Mouse (Mus musculus): ENCODE measurements around the gene Dgki. TPM values are rescaled to one million over a fixed set of nuclear protein-coding genes. Genes with fewer than 3 reads are reported as not detected.

The Dgki gene
- total and polyA plus RNA-seq, 3 experiments: 0.04 to 0.18 (median 0.08) TPM

- no peak for TF ChIP-seq POLR2A (IDR thresholded peaks at IDR 0.05; ENCODE audit: insufficient read depth, low read depth, low read length)
- no peak for TF ChIP-seq EP300 (IDR thresholded peaks at IDR 0.05; ENCODE audit: insufficient read depth, low read depth, low read length)
- no peak for TF ChIP-seq CTCF (IDR thresholded peaks at IDR 0.05)
- Histone ChIP-seq H3K27ac (no peak overlapping the region), H3K36me3 (ENCODE audit: control insufficient read depth, insufficient read depth, low read length) (no peaks in the 10 kb centered on the region), H3K27me3 (ENCODE audit: control insufficient read depth, insufficient read depth, low read length) (no peaks in the 10 kb centered on the region), H3K4me3 (no peak overlapping the region), H3K4me1 (ENCODE audit: control insufficient read depth, insufficient read depth, low read length) (no peaks in the 10 kb centered on the region; the same call in 1 of the 2 replicates), H3K9ac (ENCODE audit: low read depth, low read length) (no peak overlapping the region), H3K79me2 (replicated peaks; ENCODE audit: control insufficient read depth, insufficient read depth, low read length) (no peaks in the 10 kb centered on the region)
- intact Hi-C loops (cut with DNase I): no loop called here
- WGBS: 35% methylated on average over 5 of the region's 5 CpGs
- DNase-seq: peak; percentile 66 to 71
These were observed 409.7 kb downstream of the Dgki start for GRCm38 (mm10) chr6:36890296-36890695.

- intact Hi-C loops (cut with DNase I): no loop called here
- Histone ChIP-seq H3K4me3 (no peak overlapping the region), H3K4me1 (ENCODE audit: control insufficient read depth, insufficient read depth, low read length) (no peaks in the 10 kb centered on the region), H3K27ac (no peak overlapping the region), H3K79me2 (replicated peaks; ENCODE audit: control insufficient read depth, insufficient read depth, low read length) (no peaks in the 10 kb centered on the region), H3K9ac (ENCODE audit: low read depth, low read length) (no peak overlapping the region), H3K27me3 (ENCODE audit: control insufficient read depth, insufficient read depth, low read length) (no peaks in the 10 kb centered on the region), H3K36me3 (ENCODE audit: control insufficient read depth, insufficient read depth, low read length) (no peaks in the 10 kb centered on the region)
- 70% methylated on average over 4 of the region's 4 CpGs for WGBS
- no peak for DNase-seq
- TF ChIP-seq EP300 (IDR thresholded peaks at IDR 0.05; ENCODE audit: insufficient read depth, low read depth, low read length): no peak
- TF ChIP-seq POLR2A (IDR thresholded peaks at IDR 0.05; ENCODE audit: insufficient read depth, low read depth, low read length): no peak
- TF ChIP-seq CTCF (IDR thresholded peaks at IDR 0.05): no peak
These were observed 418.7 kb downstream of the Dgki start for GRCm38 (mm10) chr6:36881309-36881708.

- no peaks in the 10 kb centered on the region for H3K27me3 ChIP-seq (ENCODE audit: control insufficient read depth, insufficient read depth, low read length)
- WGBS: 71% methylated on average over 7 of the region's 7 CpGs
- TF ChIP-seq CTCF (IDR thresholded peaks at IDR 0.05) (no peak), EP300 (IDR thresholded peaks at IDR 0.05; ENCODE audit: insufficient read depth, low read depth, low read length) (no peak), POLR2A (IDR thresholded peaks at IDR 0.05; ENCODE audit: insufficient read depth, low read depth, low read length) (no peak)
- no peak for DNase-seq
- H3K4me1 ChIP-seq (ENCODE audit: control insufficient read depth, insufficient read depth, low read length): no peaks in the 10 kb centered on the region
- no peak overlapping the region for H3K27ac ChIP-seq
- H3K4me3 ChIP-seq: no peak overlapping the region
- no peaks in the 10 kb centered on the region for H3K36me3 ChIP-seq (ENCODE audit: control insufficient read depth, insufficient read depth, low read length)
- H3K79me2 ChIP-seq (replicated peaks; ENCODE audit: control insufficient read depth, insufficient read depth, low read length): no peaks in the 10 kb centered on the region
- no peak overlapping the region for H3K9ac ChIP-seq (ENCODE audit: low read depth, low read length)
- intact Hi-C loops (cut with DNase I): no loop called here
These were observed 419.2 kb downstream of the Dgki start for GRCm38 (mm10) chr6:36880643-36881263.

- intact Hi-C loops (cut with DNase I): no loop called here
- TF ChIP-seq POLR2A (IDR thresholded peaks at IDR 0.05; ENCODE audit: insufficient read depth, low read depth, low read length): no peak
- no peak for TF ChIP-seq CTCF (IDR thresholded peaks at IDR 0.05)
- no peak for TF ChIP-seq EP300 (IDR thresholded peaks at IDR 0.05; ENCODE audit: insufficient read depth, low read depth, low read length)
- no peak for DNase-seq
- H3K27me3 ChIP-seq (ENCODE audit: control insufficient read depth, insufficient read depth, low read length): no peaks in the 10 kb centered on the region
- H3K79me2 ChIP-seq (replicated peaks; ENCODE audit: control insufficient read depth, insufficient read depth, low read length): no peaks in the 10 kb centered on the region
- H3K4me3 ChIP-seq: no peak overlapping the region
- no peaks in the 10 kb centered on the region for H3K36me3 ChIP-seq (ENCODE audit: control insufficient read depth, insufficient read depth, low read length)
- H3K9ac ChIP-seq (ENCODE audit: low read depth, low read length): no peak overlapping the region
- no peak overlapping the region for H3K27ac ChIP-seq
- no peaks in the 10 kb centered on the region for H3K4me1 ChIP-seq (ENCODE audit: control insufficient read depth, insufficient read depth, low read length)
- WGBS: 79% methylated on average over 4 of the region's 4 CpGs
These were observed 422.6 kb downstream of the Dgki start for GRCm38 (mm10) chr6:36877399-36877798.

GRCm38 (mm10) chr6:36876426-36876825 lies 423.6 kb downstream of the Dgki start:
- H3K4me3 ChIP-seq: no peak overlapping the region
- WGBS: 78% methylated on average over 4 of the region's 4 CpGs
- TF ChIP-seq POLR2A (IDR thresholded peaks at IDR 0.05; ENCODE audit: insufficient read depth, low read depth, low read length): no peak
- TF ChIP-seq CTCF (IDR thresholded peaks at IDR 0.05): no peak
- no peak for TF ChIP-seq EP300 (IDR thresholded peaks at IDR 0.05; ENCODE audit: insufficient read depth, low read depth, low read length)
- H3K79me2 ChIP-seq (replicated peaks; ENCODE audit: control insufficient read depth, insufficient read depth, low read length): no peaks in the 10 kb centered on the region
- H3K27me3 ChIP-seq (ENCODE audit: control insufficient read depth, insufficient read depth, low read length): no peaks in the 10 kb centered on the region
- intact Hi-C loops (cut with DNase I): no loop called here
- DNase-seq: no peak
- H3K9ac ChIP-seq (ENCODE audit: low read depth, low read length): no peak overlapping the region
- H3K36me3 ChIP-seq (ENCODE audit: control insufficient read depth, insufficient read depth, low read length): no peaks in the 10 kb centered on the region
- H3K27ac ChIP-seq: no peak overlapping the region
- no peaks in the 10 kb centered on the region for H3K4me1 ChIP-seq (ENCODE audit: control insufficient read depth, insufficient read depth, low read length)

- WGBS: 65% methylated on average over 5 of the region's 5 CpGs
- intact Hi-C loops (cut with DNase I): no loop called here
- DNase-seq: no peak
These were observed 424.1 kb downstream of the Dgki start for GRCm38 (mm10) chr6:36875926-36876325.

More at GRCm38 (mm10) chr6:36875926-36876325, 424.1 kb downstream of the Dgki start:
- Histone ChIP-seq H3K27ac (no peak overlapping the region), H3K36me3 (ENCODE audit: control insufficient read depth, insufficient read depth, low read length) (no peaks in the 10 kb centered on the region), H3K27me3 (ENCODE audit: control insufficient read depth, insufficient read depth, low read length) (no peaks in the 10 kb centered on the region), H3K4me1 (ENCODE audit: control insufficient read depth, insufficient read depth, low read length) (no peaks in the 10 kb centered on the region), H3K79me2 (replicated peaks; ENCODE audit: control insufficient read depth, insufficient read depth, low read length) (no peaks in the 10 kb centered on the region), H3K4me3 (no peak overlapping the region), H3K9ac (ENCODE audit: low read depth, low read length) (no peak overlapping the region)
- TF ChIP-seq CTCF (IDR thresholded peaks at IDR 0.05): no peak
- TF ChIP-seq EP300 (IDR thresholded peaks at IDR 0.05; ENCODE audit: insufficient read depth, low read depth, low read length): no peak
- TF ChIP-seq POLR2A (IDR thresholded peaks at IDR 0.05; ENCODE audit: insufficient read depth, low read depth, low read length): no peak
